Mouse (Mus musculus) MEL (cell line): ENCODE measurements around the gene Gm20388. TPM values are rescaled to one million over a fixed set of nuclear protein-coding genes. Genes with fewer than 3 reads are reported as not detected.

Experiments
- DNase-seq: peaks from one replicate; pipeline ENCODE4 v3.0.0; 2011; ENCODE audit warnings: low read depth, low spot score
- H3K27ac ChIP-seq: 2 replicates; pipeline ENCODE4 v1.5.1; 2012; ENCODE audit warnings: low read depth, mild to moderate bottlenecking, control low read depth, low read length, moderate library complexity; ENCODE audit not compliant: control insufficient read depth
- H3K27me3 ChIP-seq, 2 experiments: fragments of 150-350 bp in 1 of 2; sonication (generic) in 1 of 2; 2 replicates each; pipeline ENCODE4 v1.6.1; 2012; ENCODE audit warnings: low read length in 2 of 2, mild to moderate bottlenecking in 2 of 2, improper control_type of control experiment in 1 of 2, moderate library complexity in 1 of 2; ENCODE audit not compliant: insufficient read depth in 2 of 2, control insufficient read depth in 1 of 2
- H3K36me3 ChIP-seq, 2 experiments: 2 replicates each; pipeline ENCODE4 v1.6.1; 2012 to 2014; ENCODE audit warnings: low read length in 2 of 2, improper control_type of control experiment in 1 of 2, inconsistent platforms in 1 of 2, mild to moderate bottlenecking in 1 of 2; ENCODE audit not compliant: insufficient read depth in 2 of 2, control insufficient read depth in 1 of 2
- H3K4me1 ChIP-seq, 2 experiments: fragments of 150-350 bp in 1 of 2; sonication (generic) in 1 of 2; 2 replicates each; pipeline ENCODE4 v1.6.1; 2012; ENCODE audit warnings: low read length in 2 of 2, improper control_type of control experiment in 1 of 2, mild to moderate bottlenecking in 1 of 2; ENCODE audit not compliant: insufficient read depth in 2 of 2, control insufficient read depth in 1 of 2
- H3K4me3 ChIP-seq, 2 experiments: fragments of 150-350 bp in 1 of 2; sonication (generic) in 1 of 2; 2 replicates each; pipeline ENCODE4 v1.5.1; 2012; ENCODE audit warnings: low read depth in 2 of 2, low read length in 2 of 2, mild to moderate bottlenecking in 2 of 2, moderate library complexity in 2 of 2, control low read depth in 1 of 2, improper control_type of control experiment in 1 of 2; ENCODE audit not compliant: control insufficient read depth in 1 of 2, insufficient read depth in 1 of 2
- H3K79me2 ChIP-seq: 2 replicates; pipeline ENCODE4 v1.6.1; 2012; ENCODE audit warnings: mild to moderate bottlenecking, low read length, moderate library complexity; ENCODE audit not compliant: control insufficient read depth, poor library complexity, insufficient read depth
- H3K9ac ChIP-seq: 2 replicates; pipeline ENCODE4 v1.6.1; 2012; ENCODE audit warnings: low read depth, mild to moderate bottlenecking, control low read depth, low read length, moderate library complexity; ENCODE audit not compliant: control insufficient read depth, poor library complexity, severe bottlenecking
- H3K9me3 ChIP-seq: fragments of 150-350 bp; sonication (generic); replicated peaks from 2 replicates; pipeline ENCODE4 v1.6.1; 2012; ENCODE audit warnings: mild to moderate bottlenecking, low read length, improper control_type of control experiment, moderate library complexity; ENCODE audit not compliant: insufficient read depth
- CHD1 ChIP-seq: IDR thresholded peaks from 2 replicates; pipeline ENCODE4 v1.6.1; 2012; ENCODE audit warnings: low read depth, mild to moderate bottlenecking, inconsistent platforms, low read length, improper control_type of control experiment
- CHD2 ChIP-seq: IDR thresholded peaks from 2 replicates; pipeline ENCODE4 v1.6.1; 2011; ENCODE audit warnings: low read length, improper control_type of control experiment
- ETS1 ChIP-seq: IDR thresholded peaks from 2 replicates; pipeline ENCODE4 v1.6.1; 2012; ENCODE audit warnings: low read depth, mild to moderate bottlenecking, inconsistent platforms, low read length, improper control_type of control experiment, moderate library complexity
- KAT2A ChIP-seq: conservative IDR thresholded peaks from 2 replicates; pipeline ENCODE4 v1.6.1; 2012; ENCODE audit warnings: low read depth, low read length, improper control_type of control experiment, inconsistent platforms
- MAX ChIP-seq: IDR thresholded peaks from 2 replicates; pipeline ENCODE4 v1.6.1; 2011; ENCODE audit warnings: low read length, improper control_type of control experiment
- MAZ ChIP-seq: IDR thresholded peaks from 2 replicates; pipeline ENCODE4 v1.6.1; 2012; ENCODE audit warnings: low read depth, mild to moderate bottlenecking, inconsistent platforms, low read length, improper control_type of control experiment
- POLR2A ChIP-seq, 2 experiments: IDR thresholded peaks; 2 replicates each; pipeline ENCODE4 v1.6.1; 2011 to 2012; ENCODE audit warnings: low read length in 2 of 2, mild to moderate bottlenecking in 2 of 2, control low read depth in 1 of 2, improper control_type of control experiment in 1 of 2, low read depth in 1 of 2, moderate library complexity in 1 of 2; ENCODE audit not compliant: control insufficient read depth in 1 of 2, insufficient read depth in 1 of 2, poor library complexity in 1 of 2
- POLR2AphosphoS2 ChIP-seq: IDR thresholded peaks from 2 replicates; pipeline ENCODE4 v1.6.1; 2011; ENCODE audit warnings: low read length, improper control_type of control experiment
- RAD21 ChIP-seq: IDR thresholded peaks from 2 replicates; pipeline ENCODE4 v1.6.1; 2011; ENCODE audit warnings: mild to moderate bottlenecking, low read depth, low read length, improper control_type of control experiment
- SIN3A ChIP-seq: IDR thresholded peaks from 2 replicates; pipeline ENCODE4 v1.6.1; 2012; ENCODE audit warnings: low read length, improper control_type of control experiment, inconsistent platforms
- SMC3 ChIP-seq: IDR thresholded peaks from 2 replicates; pipeline ENCODE4 v1.6.1; 2011; ENCODE audit warnings: low read depth, low read length, improper control_type of control experiment
- TBP ChIP-seq: IDR thresholded peaks from 2 replicates; pipeline ENCODE4 v1.8.0; 2011; ENCODE audit warnings: low read depth, low read length, improper control_type of control experiment
- TCF12 ChIP-seq: IDR thresholded peaks from 2 replicates; pipeline ENCODE4 v1.6.1; 2014; ENCODE audit warnings: low read depth, mild to moderate bottlenecking, inconsistent platforms, low read length, improper control_type of control experiment, moderate library complexity
- USF1 ChIP-seq: IDR thresholded peaks from 2 replicates; pipeline ENCODE4 v1.6.1; 2014; ENCODE audit warnings: low read depth, mild to moderate bottlenecking, inconsistent platforms, low read length, improper control_type of control experiment, moderate library complexity
- ZC3H11A ChIP-seq: IDR thresholded peaks from 2 replicates; pipeline ENCODE4 v1.6.1; 2012; ENCODE audit warnings: low read depth, mild to moderate bottlenecking, inconsistent platforms, low read length, improper control_type of control experiment
- ZMIZ1 ChIP-seq: IDR thresholded peaks from 2 replicates; pipeline ENCODE4 v1.6.1; 2012; ENCODE audit warnings: low read depth, mild to moderate bottlenecking, inconsistent platforms, low read length, improper control_type of control experiment, moderate library complexity
- polyA plus RNA-seq, 2 experiments: library from polyadenylated mRNA; stranded (reverse) in 1 of 2; unstranded in 1 of 2; fragments of >175 nt in 1 of 2; fragments of >200 nt in 1 of 2; gene quantifications; 2 replicates each; pipeline versions ENCODE4 v1.2.1 to v1.2.4; 2012; ENCODE audit warnings: low replicate concordance in 2 of 2, low read depth in 1 of 2; ENCODE audit not compliant: insufficient read length in 2 of 2, insufficient read depth in 1 of 2, missing spikeins in 1 of 2
- total RNA-seq: library from RNA; depleted of rRNA; stranded (reverse); fragments of 300-350 nt; gene quantifications from 2 replicates; pipeline ENCODE4 v1.2.3, GENCODE M21; 2012

Gene Gm20388
- total and polyA plus RNA-seq, 3 experiments = 11.1 to 17.8 TPM; not detected in 1

DNA sequence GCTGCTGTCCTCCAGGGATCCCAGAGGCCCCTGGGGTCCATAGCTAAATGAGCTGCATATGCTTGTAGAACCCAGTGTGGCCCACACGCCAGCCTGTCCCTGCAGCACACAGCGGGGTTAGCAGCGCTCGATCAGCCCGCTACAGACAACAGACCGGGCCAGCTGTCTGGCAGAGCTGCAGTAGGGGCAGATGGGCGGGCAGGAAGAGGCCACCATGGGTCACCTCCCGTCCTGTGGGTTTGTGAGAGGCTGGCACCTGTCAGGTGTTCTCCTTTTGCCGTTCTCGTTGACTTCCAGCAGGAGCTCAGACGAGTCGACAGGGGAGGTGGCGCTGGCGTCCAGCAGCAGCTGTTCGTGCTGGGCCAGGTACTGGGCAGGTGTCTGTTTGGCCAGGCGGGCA lies 2728.0 kb downstream of the Gm20388 start:
- Histone ChIP-seq H3K27ac (no peak overlapping the region), H3K4me3 (no peak overlapping the region), H3K36me3 (peaks cover 12 to 14% of the 10 kb centered on the region in 2 experiments), H3K27me3 (no peaks in the 10 kb centered on the region), H3K9ac (no peak overlapping the region), H3K4me1 (peaks cover 0 to 20% of the 10 kb centered on the region in 2 experiments; a peak in 2 of 4 replicates), H3K79me2 (no peaks in the 10 kb centered on the region), H3K9me3 (no peaks in the 10 kb centered on the region)
- DNase-seq = no peak
- TF ChIP-seq ZC3H11A (no peak), USF1 (no peak), MAX (no peak), KAT2A (no peak), TBP (no peak), CHD2 (no peak), MAZ (no peak), POLR2A (IDR thresholded peaks at IDR 0.05; ENCODE audit: control insufficient read depth in 1 of 2, insufficient read depth in 1 of 2, low read depth in 1 of 2, low read length in 2 of 2, poor library complexity in 1 of 2) (no peak), ETS1 (no peak), RAD21 (no peak), SMC3 (no peak), CHD1 (no peak)

DNA sequence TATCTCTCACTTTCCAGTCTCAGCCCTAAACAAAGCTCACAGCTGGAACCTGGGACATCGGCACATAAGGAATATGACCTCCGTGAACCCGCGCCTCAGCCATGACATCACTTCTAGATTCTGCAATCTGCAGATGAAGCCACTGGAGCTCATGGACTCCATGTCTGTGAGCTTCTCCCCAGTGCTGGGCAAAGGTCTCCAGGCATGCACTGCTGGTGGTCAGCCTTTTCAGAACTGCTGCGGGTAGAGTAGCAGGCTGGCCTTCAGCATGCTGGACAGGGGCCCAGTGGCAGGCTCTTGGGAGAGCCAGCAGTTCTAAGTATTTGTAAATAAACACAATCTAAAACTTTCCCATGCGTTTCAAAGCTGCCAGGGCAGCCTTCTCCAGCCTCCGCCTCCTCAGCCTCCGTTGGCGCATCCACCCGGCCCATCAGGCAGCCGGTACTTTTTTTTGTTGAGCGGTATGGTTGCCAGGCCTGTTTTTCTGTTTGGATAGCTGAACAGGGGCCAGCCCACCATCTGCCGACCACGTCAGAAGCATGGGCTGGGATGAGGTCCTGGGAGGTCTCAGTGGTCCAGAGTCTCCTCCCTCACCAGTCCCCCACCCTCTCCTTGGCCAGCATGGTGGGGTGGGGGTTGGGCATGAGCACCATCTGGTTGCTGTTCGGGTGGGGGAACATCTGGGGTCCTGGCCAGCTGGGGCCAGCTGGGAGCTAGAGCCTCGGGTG lies 2729.0 kb downstream of the Gm20388 start:
- peaks cover 7 to 12% of the 10 kb centered on the region in 2 experiments for H3K36me3 ChIP-seq
- H3K9ac ChIP-seq = no peak overlapping the region
- TF ChIP-seq SIN3A (no peak), TCF12 (no peak), ZMIZ1 (no peak), KAT2A (no peak), POLR2A (IDR thresholded peaks at IDR 0.05; ENCODE audit: control insufficient read depth in 1 of 2, insufficient read depth in 1 of 2, low read depth in 1 of 2, low read length in 2 of 2, poor library complexity in 1 of 2) (peak in 1 of 2 experiments; percentile 8; a peak in 1 of 4 replicates), MAZ (no peak), SMC3 (no peak), POLR2AphosphoS2 (0 out of 2 replicates have a peak, but pooled peaks have one; percentile 13)
- TF ChIP-seq, all 39 proteins: peak for 2
- Histone ChIP-seq H3K9me3 (no peaks in the 10 kb centered on the region), H3K79me2 (no peaks in the 10 kb centered on the region), H3K4me1 (peaks cover 0 to 20% of the 10 kb centered on the region in 2 experiments; a peak in 2 of 4 replicates), H3K4me3 (no peak overlapping the region), H3K27me3 (no peaks in the 10 kb centered on the region), H3K27ac (no peak overlapping the region)
- no peak for DNase-seq
